Mouse (Mus musculus): Measurements from ENCODE around the gene Inha.

- TF ChIP-seq POLR2A (IDR thresholded peaks at IDR 0.05; ENCODE audit: control insufficient read depth in 1 of 2, insufficient read depth in 1 of 2, low read depth in 1 of 2, low read length in 2 of 2, poor library complexity in 1 of 2): no peak
- TF ChIP-seq MXI1 (IDR thresholded peaks at IDR 0.05; ENCODE audit: low read depth, low read length): no peak
- no peak for TF ChIP-seq TBP (IDR thresholded peaks at IDR 0.05; ENCODE audit: low read depth, low read length)
- TF ChIP-seq TAL1 (IDR thresholded peaks at IDR 0.05; ENCODE audit: low read length): no peak
- TF ChIP-seq CTCF (IDR thresholded peaks at IDR 0.05 in 2 of 3, conservative IDR thresholded peaks at IDR 0.05 in 1 of 3; ENCODE audit: control insufficient read depth in 1 of 3, insufficient read depth in 1 of 3, low read depth in 2 of 3, low read length in 3 of 3, poor library complexity in 1 of 3, severe bottlenecking in 1 of 3): no peak
- no peak for TF ChIP-seq USF1 (IDR thresholded peaks at IDR 0.05; ENCODE audit: low read depth, low read length)
Measured at GRCm38 (mm10) chr1:75480036-75480435, 26.8 kb upstream of the Inha start.
